Mouse (Mus musculus) kidney, adult 18-20 months (tissue): ENCODE results near the gene Dip2a.
A peak's percentile ranks its signal among the peaks of the same experiment; 100 is the strongest.

Experiments used
- DNase-seq: peaks from one replicate; pipeline ENCODE4 v3.0.0; 2021

The Dip2a gene

GRCm38 (mm10) chr10:76239401-76239800 lies 105.7 kb downstream of the Dip2a start:
- DNase-seq: no peak

DNA sequence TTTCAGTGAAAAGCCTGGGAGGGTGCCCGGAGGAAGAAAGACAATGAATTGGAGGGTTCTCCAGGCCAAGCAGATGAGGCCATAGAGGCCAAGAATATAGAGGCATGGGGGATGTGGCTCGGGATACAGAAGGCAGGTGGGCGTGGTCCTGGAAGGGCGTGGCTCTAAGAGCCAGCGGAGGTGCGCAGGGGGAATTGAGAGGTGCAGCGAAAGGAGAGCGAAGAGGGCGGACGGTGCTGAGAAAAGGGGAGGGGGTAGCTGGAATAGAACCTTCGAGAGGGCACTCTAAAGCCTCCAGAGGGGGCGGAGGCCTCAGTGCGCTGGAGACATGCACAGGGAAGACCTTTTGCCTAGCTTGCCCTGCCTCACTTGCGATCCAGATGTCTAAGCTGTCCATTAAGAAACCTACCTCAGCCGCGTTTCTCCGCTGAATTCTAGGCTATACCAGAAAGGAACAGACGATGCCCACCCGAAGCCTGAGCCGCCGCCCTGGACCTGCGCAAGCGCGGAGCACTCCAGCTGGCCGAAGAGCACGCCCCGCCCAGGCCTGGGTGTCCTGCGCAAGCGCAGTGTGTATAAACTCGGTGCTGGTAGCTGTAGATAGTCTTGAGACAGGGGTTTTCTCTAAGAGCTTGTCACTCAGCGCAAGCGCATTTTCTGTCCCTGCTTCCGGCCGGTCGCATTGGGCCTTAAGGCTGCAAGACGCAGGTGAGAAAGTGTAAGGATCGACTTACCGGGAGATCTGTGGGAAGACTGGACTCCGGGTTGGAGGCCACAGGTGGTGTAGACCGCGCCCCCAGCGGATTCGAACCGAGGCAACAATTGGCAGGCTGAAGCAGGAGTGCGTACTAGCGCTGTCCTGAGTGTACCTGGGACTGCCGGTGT lies 107.5 kb downstream of the Dip2a start, which contains the start of gene Prmt2:
TSS of gene Prmt2 (minus strand) at position 525 of the 885 bp plus-strand sequence.
- DNase-seq: peak; percentile 91

GRCm38 (mm10) chr10:76229627-76230026 lies 115.5 kb downstream of the Dip2a start:
- no peak for DNase-seq

- DNase-seq: no peak
These were observed 119.1 kb downstream of the Dip2a start for GRCm38 (mm10) chr10:76225944-76226343.

DNA sequence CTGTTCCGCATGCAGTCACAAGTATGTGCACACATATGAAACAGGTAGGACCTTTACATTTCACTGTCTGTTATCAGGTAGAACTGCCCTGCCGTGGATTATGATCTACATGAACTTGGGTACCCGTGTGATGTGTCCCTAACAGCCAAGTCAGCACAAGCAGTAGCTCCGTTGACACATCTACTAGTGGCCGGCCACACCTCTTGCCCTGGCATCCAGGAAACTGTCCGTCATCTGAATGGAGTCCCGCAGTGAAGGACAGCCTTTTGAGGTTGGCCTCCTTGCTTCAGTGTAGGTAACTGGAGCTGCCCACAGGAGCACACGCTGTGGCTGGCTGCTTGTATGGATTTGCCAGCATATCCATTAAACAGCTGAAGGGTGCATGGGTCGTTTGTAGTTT lies 126.9 kb downstream of the Dip2a start:
- no peak for DNase-seq

DNA sequence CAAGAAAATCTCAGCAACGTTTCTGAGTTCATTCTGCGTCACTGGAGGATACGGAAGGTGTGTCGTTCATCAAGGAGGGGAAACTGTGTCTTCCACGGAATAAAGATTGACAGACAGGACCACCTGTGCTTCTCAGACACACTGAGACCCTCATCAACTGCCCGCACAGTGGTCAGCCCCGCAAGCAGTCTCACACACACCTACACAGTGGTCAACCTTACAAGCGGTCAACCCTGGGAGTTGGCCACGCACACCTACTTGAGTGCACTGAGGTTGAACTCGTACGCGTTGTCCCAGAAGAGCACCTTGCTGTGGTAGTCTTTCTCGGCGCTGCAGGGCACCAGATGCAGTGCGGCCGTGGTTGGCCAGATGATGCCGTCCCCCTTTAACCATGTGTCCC lies 128.0 kb downstream of the Dip2a start:
- no peak for DNase-seq

- no peak for DNase-seq
These were observed 130.9 kb downstream of the Dip2a start for GRCm38 (mm10) chr10:76214161-76214560.

DNA sequence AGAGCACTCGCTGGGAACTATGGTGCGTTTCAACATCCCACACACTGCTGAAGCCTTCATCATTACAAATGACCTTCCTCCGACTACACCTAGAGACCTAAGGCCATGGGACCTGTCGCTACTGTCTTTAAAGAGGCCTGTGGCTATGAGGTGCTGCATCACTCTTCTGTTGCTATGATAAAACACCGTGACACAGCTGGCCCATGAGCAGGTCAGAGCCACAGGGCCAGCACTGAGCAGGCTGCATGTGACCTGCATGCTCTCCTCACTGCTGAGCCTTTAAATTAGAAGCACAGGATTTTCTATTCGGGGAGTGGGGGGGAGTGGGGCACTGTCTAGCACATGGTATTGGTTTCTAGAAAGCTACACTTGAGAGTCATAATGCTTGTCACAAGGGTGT lies 133.0 kb downstream of the Dip2a start:
- no peak for DNase-seq

DNA sequence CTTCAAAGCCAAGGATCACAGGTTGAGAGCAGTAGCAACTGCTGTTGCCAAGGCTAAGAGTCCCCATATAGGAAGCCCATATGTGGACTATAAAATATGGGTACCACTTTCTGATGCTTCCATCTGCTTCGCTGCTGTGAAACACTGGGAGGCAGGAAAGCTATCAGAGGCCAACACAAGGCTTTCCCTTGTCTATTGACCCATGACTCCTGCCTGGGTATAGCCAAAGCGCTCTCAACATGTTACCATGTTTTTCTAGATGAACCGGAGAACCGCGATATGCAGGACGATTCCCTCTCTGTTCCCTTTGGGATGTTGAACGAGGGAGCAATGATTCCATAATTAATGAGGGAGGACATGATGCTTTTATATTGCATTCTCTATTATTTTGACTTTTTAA lies 134.3 kb downstream of the Dip2a start:
- no peak for DNase-seq
